Mouse (Mus musculus) cortical plate, adult 2 months (tissue): ENCODE measurements around the gene Nrip2.

Experiments used
- CTCF ChIP-seq: fragments of 200-500 bp; IDR thresholded peaks from 2 replicates; pipeline ENCODE4 v1.5.1; 2011; ENCODE audit warnings: mild to moderate bottlenecking, control low read depth, low read length; ENCODE audit not compliant: insufficient read depth; ENCODE audit errors: extremely low read depth
- POLR2A ChIP-seq: fragments of 200-500 bp; IDR thresholded peaks from 2 replicates; pipeline ENCODE4 v1.6.1; 2011; ENCODE audit warnings: mild to moderate bottlenecking, low read length, control low read depth; ENCODE audit not compliant: insufficient read depth; ENCODE audit errors: extremely low read depth

- TF ChIP-seq POLR2A (no peak), CTCF (no peak)
Measured at GRCm38 (mm10) chr6:128363007-128363825, 35.9 kb upstream of the Nrip2 start.
